Mouse (Mus musculus) heart, embryonic 11.5 days (tissue): Measurements from ENCODE around the gene Plcb1. TPM values are rescaled to one million over a fixed set of nuclear protein-coding genes. Genes with fewer than 3 reads are reported as not detected.

Experiments used
- ATAC-seq: fragments of 200-750 bp; cut with Nextera tagmentation; replicated peaks from 2 replicates; pipeline ENCODE4 v1.8.0; 2017; ENCODE audit warnings: moderate library complexity; ENCODE audit not compliant: insufficient number of reproducible peaks, low FRiP score, low TSS enrichment
- H3K27ac ChIP-seq: fragments of 300-500 bp; sonication (generic); 2 replicates; pipeline ENCODE4 v1.5.1; 2014; ENCODE audit warnings: mild to moderate bottlenecking, low read depth, low read length
- H3K27me3 ChIP-seq: fragments of 300-500 bp; sonication (generic); 2 replicates; pipeline ENCODE4 v1.6.1; 2014; ENCODE audit warnings: mild to moderate bottlenecking, low read length, mixed read lengths; ENCODE audit not compliant: control insufficient read depth, insufficient read depth
- H3K36me3 ChIP-seq: fragments of 300-500 bp; sonication (generic); 2 replicates; pipeline ENCODE4 v1.6.1; 2014; ENCODE audit warnings: mild to moderate bottlenecking, low read length, moderate library complexity, mixed read lengths; ENCODE audit not compliant: control insufficient read depth, insufficient read depth
- H3K4me1 ChIP-seq: fragments of 300-500 bp; sonication (generic); 2 replicates; pipeline ENCODE4 v1.6.1; 2014; ENCODE audit warnings: low read length; ENCODE audit not compliant: control insufficient read depth, insufficient read depth
- H3K4me2 ChIP-seq: fragments of 300-500 bp; sonication (generic); 2 replicates; pipeline ENCODE4 v1.6.1; 2014; ENCODE audit warnings: mild to moderate bottlenecking, moderate library complexity
- H3K4me3 ChIP-seq: fragments of 300-500 bp; sonication (generic); 2 replicates; pipeline ENCODE4 v1.5.1; 2014; ENCODE audit warnings: low read depth, low read length
- H3K9ac ChIP-seq: fragments of 300-500 bp; sonication (generic); 2 replicates; pipeline ENCODE4 v1.6.1; 2014; ENCODE audit warnings: mild to moderate bottlenecking, low read depth, low read length, moderate library complexity
- H3K9me3 ChIP-seq: fragments of 300-500 bp; sonication (generic); replicated peaks from 2 replicates; pipeline ENCODE4 v1.6.1; 2016; ENCODE audit warnings: low read length; ENCODE audit not compliant: control insufficient read depth
- WGBS: fragments of 180-500 bp; shearing (Covaris S2); extraction: QIAGEN DNeasy Blood & Tissue Kit; methylation state at CpG from one replicate; pipeline ENCODE4 v1.1.7; 2014; ENCODE audit not compliant: insufficient replicate concordance; 5-methylcytosine and 5-hydroxymethylcytosine counted together
- polyA plus RNA-seq: library from polyadenylated mRNA; unstranded; fragments of >200 nt; fragmentation: Nextera tagmentation; extraction: Ambion mirVana; gene quantifications from 2 replicates; pipeline ENCODE4 v1.2.1, GENCODE M21; 2014

Gene Plcb1
- polyA plus RNA-seq, 1 experiment from 2014 or later, result 7.2 TPM

GRCm38 (mm10) chr2:135214746-135215448 is 429.0 kb downstream of the Plcb1 start:
- 48% methylated on average over 4 of the region's 4 CpGs for WGBS
- H3K4me3 ChIP-seq, result no peak overlapping the region

DNA sequence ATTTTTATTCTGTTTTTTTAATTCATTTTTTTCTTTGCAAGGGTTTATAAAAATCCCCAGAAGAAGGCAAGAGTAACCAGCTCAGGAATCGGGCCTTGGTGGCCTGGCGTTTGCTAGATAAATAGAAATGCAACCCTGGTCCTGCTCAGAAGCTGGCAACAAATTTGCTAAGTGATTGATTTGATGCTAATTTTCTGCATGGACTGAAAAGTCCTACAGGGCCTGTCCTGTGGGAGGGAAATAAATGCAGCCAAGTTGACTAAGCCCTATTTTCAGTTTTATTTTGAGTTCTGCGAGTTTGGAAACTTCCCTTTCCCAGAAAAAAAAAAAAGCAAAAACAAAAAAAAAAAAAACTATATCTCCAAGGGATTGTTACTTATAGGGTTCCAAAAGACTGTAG is 433.5 kb downstream of the Plcb1 start:
- Histone ChIP-seq H3K9ac (no peak overlapping the region), H3K4me3 (no peak overlapping the region), H3K4me1 (no peaks in the 10 kb centered on the region), H3K27ac (no peak overlapping the region), H3K27me3 (no peaks in the 10 kb centered on the region), H3K4me2 (no peak overlapping the region), H3K36me3 (no peaks in the 10 kb centered on the region), H3K9me3 (no peaks in the 10 kb centered on the region)
- no peak for ATAC-seq
- 81% methylated on average over 3 of the region's 3 CpGs for WGBS

More at GRCm38 (mm10) chr2:135214746-135215448, 429.0 kb downstream of the Plcb1 start:
- Histone ChIP-seq H3K36me3 (no peaks in the 10 kb centered on the region), H3K4me1 (no peaks in the 10 kb centered on the region), H3K9me3 (no peaks in the 10 kb centered on the region), H3K9ac (no peak overlapping the region), H3K4me2 (no peak overlapping the region), H3K27me3 (no peaks in the 10 kb centered on the region), H3K27ac (no peak overlapping the region)
- ATAC-seq, result no peak

DNA sequence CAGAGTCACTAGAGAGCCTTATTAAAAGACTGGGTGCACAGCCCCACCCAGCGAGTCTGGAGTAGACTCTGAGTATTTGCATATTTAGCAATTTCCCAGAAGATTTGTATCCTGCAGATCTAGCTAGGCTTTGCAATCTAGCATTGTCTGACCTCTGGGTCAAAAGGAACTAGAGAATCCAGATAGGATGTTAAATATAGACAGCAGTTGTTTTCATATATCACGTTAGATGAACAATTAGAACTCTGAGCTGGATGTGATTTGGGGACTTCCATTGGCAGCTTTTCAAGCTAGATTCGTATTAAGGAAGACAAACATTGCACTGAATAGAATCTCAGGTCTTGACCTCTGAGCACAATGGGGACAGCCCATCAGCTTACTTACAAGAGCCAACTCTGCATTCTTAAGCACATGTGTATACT is 439.7 kb downstream of the Plcb1 start:
- Histone ChIP-seq H3K9me3 (no peaks in the 10 kb centered on the region), H3K36me3 (no peaks in the 10 kb centered on the region), H3K27me3 (no peaks in the 10 kb centered on the region), H3K4me1 (no peaks in the 10 kb centered on the region), H3K27ac (no peak overlapping the region), H3K9ac (no peak overlapping the region), H3K4me3 (no peak overlapping the region), H3K4me2 (no peak overlapping the region)
- ATAC-seq, result no peak
- 55% methylated on average over 3 of the region's 3 CpGs for WGBS

DNA sequence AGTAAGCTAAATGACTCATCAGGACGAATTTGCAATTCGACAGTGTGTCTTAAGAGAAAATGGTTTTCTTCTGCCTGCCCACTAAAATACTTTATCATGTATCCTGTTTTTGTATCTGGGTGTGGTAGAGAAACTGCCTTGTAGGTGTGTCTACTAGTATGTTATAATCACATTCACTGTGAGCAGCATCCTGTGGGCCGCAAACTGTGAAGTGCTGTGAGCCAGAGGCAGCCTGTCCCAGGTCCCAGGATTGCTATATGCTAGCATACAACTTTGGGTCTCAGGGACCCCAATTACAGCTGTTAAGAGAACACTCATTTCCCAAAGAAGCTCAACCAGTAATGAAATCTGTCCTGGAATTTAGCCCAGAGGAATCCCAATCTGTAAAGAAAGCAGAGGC is 444.4 kb downstream of the Plcb1 start:
- no peak overlapping the region for H3K27ac ChIP-seq
- H3K4me2 ChIP-seq, result no peak overlapping the region
- 74% methylated on average over 3 of the region's 3 CpGs for WGBS
- no peaks in the 10 kb centered on the region for H3K36me3 ChIP-seq
- H3K27me3 ChIP-seq, result no peaks in the 10 kb centered on the region
- no peak for ATAC-seq
- H3K9me3 ChIP-seq, result no peaks in the 10 kb centered on the region
- no peaks in the 10 kb centered on the region for H3K4me1 ChIP-seq
- H3K4me3 ChIP-seq, result no peak overlapping the region
- no peak overlapping the region for H3K9ac ChIP-seq

DNA sequence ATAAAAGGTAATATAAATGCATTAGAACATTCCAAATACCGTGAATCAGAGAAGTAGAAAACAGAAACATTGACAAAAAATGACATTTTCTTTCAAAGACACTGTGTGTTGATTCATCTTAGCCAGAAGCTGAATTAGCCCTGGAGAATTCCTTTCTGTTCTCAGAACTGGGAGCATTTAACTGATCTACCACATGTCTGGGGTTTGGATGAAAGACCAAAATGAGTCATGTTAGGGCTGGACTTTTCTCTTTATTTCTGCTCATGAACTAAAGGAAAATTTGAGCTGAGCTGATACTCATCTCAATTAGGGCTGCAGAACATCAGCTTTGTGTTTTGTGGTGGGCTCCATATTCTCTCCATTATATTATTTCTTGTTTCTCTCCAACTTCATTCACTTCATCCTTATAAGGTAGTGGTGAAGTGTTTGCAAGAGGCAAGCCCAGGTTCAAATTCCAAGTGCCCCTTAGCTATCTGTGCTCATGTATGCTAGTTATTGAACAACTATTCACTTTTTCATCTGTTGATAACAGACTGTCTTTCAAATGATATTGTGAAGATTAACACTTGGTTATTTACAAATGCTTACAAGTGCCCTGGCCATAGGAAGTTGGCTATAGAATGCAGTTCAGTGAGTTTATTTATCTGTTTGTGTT is 456.9 kb downstream of the Plcb1 start:
- H3K27me3 ChIP-seq, result no peaks in the 10 kb centered on the region
- no peak overlapping the region for H3K27ac ChIP-seq
- H3K4me3 ChIP-seq, result no peak overlapping the region
- H3K36me3 ChIP-seq, result no peaks in the 10 kb centered on the region
- 83% methylated on average over 1 of the region's 1 CpGs for WGBS
- H3K9ac ChIP-seq, result no peak overlapping the region
- no peaks in the 10 kb centered on the region for H3K9me3 ChIP-seq
- H3K4me1 ChIP-seq, result no peaks in the 10 kb centered on the region
- ATAC-seq, result no peak
- no peak overlapping the region for H3K4me2 ChIP-seq

DNA sequence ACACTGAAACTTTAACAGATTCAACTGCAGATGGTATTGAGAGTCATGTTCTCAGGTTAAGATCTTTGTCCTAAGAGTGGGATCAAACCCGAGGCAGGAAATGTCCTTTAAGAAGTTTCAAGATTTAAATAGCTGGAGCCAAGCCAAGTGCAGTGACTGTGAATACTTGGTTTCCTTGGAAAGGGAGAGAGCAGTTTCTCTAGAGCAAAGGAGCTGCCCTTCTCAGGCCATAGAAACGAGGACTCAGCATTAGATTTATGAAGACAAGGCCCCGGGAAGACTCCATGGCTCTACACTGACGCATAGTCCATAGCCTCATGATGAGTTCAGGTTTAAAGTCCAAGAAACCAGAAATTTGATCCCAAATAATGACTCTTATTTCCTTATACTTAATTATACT is 457.9 kb downstream of the Plcb1 start:
- H3K4me1 ChIP-seq, result no peaks in the 10 kb centered on the region
- no peak for ATAC-seq

DNA sequence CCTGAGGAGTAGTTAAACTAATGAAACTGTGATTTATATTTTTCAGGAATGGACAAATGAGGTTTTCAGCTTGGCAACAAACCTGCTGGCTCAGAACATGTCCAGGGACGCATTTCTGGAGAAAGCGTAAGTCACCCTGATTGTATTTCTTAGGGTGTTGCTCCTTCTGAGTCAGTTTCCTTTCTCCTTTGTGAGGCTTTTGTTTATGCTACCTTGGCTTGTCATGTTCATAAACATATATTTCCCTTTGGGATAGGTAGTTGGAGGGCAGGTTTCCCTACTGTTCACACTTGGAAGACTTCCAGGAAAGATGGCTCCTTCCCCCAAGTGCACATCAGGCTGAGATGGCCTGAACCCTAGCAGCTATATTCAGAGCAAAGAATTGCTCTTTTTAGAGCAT is 464.1 kb downstream of the Plcb1 start:
- no peak for ATAC-seq
- Histone ChIP-seq H3K27me3 (no peaks in the 10 kb centered on the region), H3K4me1 (peaks cover 7% of the 10 kb centered on the region; the same call in 1 of the 2 replicates), H3K9ac (no peak overlapping the region), H3K4me2 (no peak overlapping the region), H3K27ac (no peak overlapping the region), H3K4me3 (no peak overlapping the region), H3K36me3 (no peaks in the 10 kb centered on the region), H3K9me3 (no peaks in the 10 kb centered on the region)
- 79% methylated on average over 2 of the region's 2 CpGs for WGBS

More for the DNA sequence above, 457.9 kb downstream of the Plcb1 start:
- Histone ChIP-seq H3K4me2 (no peak overlapping the region), H3K9ac (no peak overlapping the region), H3K27ac (no peak overlapping the region), H3K4me3 (no peak overlapping the region), H3K36me3 (no peaks in the 10 kb centered on the region), H3K27me3 (no peaks in the 10 kb centered on the region), H3K9me3 (no peaks in the 10 kb centered on the region)
- 63% methylated on average over 4 of the region's 4 CpGs for WGBS

DNA sequence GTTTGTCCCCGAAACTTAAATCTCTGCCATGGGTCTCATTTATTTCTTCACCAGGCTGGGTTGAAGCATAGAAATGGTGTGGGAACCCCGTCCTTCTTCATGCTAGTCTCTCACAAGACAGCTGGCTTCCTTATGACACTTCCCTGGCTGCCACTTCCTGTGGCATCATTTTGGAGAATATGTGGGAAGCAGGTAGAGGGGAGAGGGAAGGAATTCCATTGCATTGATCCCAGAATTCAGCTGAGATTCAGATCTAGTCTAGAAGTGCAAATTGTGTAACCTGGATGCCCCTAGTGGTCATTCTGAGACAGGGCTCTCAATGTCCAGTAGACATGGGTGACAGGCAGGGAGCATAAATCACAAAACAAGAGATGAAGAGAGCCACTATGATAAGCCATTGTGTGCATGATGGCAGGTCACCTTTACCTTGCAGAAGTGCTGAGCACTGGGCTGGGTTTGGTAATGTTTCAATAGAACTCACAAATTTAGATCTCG is 466.0 kb downstream of the Plcb1 start:
- Histone ChIP-seq H3K27ac (no peak overlapping the region), H3K9me3 (no peaks in the 10 kb centered on the region), H3K27me3 (no peaks in the 10 kb centered on the region), H3K4me2 (no peak overlapping the region), H3K36me3 (no peaks in the 10 kb centered on the region), H3K4me1 (peaks cover 7% of the 10 kb centered on the region; the same call in 1 of the 2 replicates), H3K9ac (no peak overlapping the region), H3K4me3 (no peak overlapping the region)
- ATAC-seq, result no peak
- WGBS, result 84% methylated on average over 3 of the region's 3 CpGs
